Mouse (Mus musculus) hindbrain, embryonic 13.5 days (tissue): ENCODE measurements around the gene Prss35. TPM values are rescaled to one million over a fixed set of nuclear protein-coding genes. Genes with fewer than 3 reads are reported as not detected.

Source experiments
- ATAC-seq: fragments of 200-750 bp; cut with Nextera tagmentation; 2 replicates; pipeline ENCODE4 v1.8.0; 2017; ENCODE audit warnings: moderate TSS enrichment; ENCODE audit not compliant: low FRiP score
- H3K27ac ChIP-seq: fragments of 300-500 bp; sonication (generic); 2 replicates; pipeline ENCODE4 v1.5.1; 2015; ENCODE audit warnings: inconsistent platforms, mild to moderate bottlenecking, moderate library complexity
- H3K27me3 ChIP-seq: fragments of 300-500 bp; sonication (generic); 2 replicates; pipeline ENCODE4 v1.6.1; 2015; ENCODE audit warnings: mild to moderate bottlenecking, inconsistent platforms
- H3K36me3 ChIP-seq: fragments of 300-500 bp; sonication (generic); 2 replicates; pipeline ENCODE4 v1.6.1; 2015; ENCODE audit warnings: mild to moderate bottlenecking, inconsistent platforms
- H3K4me1 ChIP-seq: fragments of 300-500 bp; sonication (generic); replicated peaks from 2 replicates; pipeline ENCODE4 v1.6.1; 2015; ENCODE audit warnings: inconsistent platforms
- H3K4me2 ChIP-seq: fragments of 300-500 bp; sonication (generic); 2 replicates; pipeline ENCODE4 v1.6.1; 2015; ENCODE audit warnings: inconsistent platforms, mild to moderate bottlenecking, moderate library complexity
- H3K4me3 ChIP-seq: fragments of 300-500 bp; sonication (generic); 2 replicates; pipeline ENCODE4 v1.5.1; 2015; ENCODE audit warnings: mild to moderate bottlenecking, inconsistent platforms
- H3K9ac ChIP-seq: fragments of 300-500 bp; sonication (generic); 2 replicates; pipeline ENCODE4 v1.6.1; 2015; ENCODE audit warnings: mild to moderate bottlenecking, inconsistent platforms
- H3K9me3 ChIP-seq: fragments of 300-500 bp; sonication (generic); 2 replicates; pipeline ENCODE4 v1.6.1; 2016; ENCODE audit warnings: inconsistent platforms
- WGBS: fragments of 180-500 bp; shearing (Covaris S2); methylation state at CpG from one replicate; pipeline ENCODE4 v1.1.7; 2015; 5-methylcytosine and 5-hydroxymethylcytosine counted together
- polyA plus RNA-seq: library from polyadenylated mRNA; unstranded; fragments of >200 nt; fragmentation: Nextera tagmentation; extraction: Ambion mirVana; gene quantifications from 2 replicates; pipeline ENCODE4 v1.2.1, GENCODE M21; 2015

Gene Prss35
- polyA plus RNA-seq, 1 experiment from 2014 or later, result 4.3 TPM

DNA sequence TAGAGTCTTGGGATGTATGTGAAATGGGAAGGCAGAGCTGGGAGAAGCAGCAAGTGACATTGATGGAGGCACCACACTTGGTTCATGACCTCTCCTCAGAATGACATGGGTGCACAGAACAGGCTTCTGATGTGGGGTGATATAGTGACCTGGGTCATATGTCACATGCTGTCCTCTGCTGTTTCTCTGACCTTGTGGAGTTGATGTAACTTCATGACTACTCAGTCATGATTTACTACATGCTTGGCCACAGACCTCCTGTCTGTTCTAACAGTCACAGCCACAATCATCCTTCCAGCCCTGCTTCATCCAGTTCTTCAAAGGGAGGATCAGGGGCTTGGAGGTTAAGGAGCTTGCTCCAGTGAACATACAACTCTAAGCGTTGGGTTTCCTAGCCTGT, 5.4 kb upstream of the Prss35 start:
- no peak overlapping the region for H3K4me2 ChIP-seq
- no peak overlapping the region for H3K9ac ChIP-seq
- ATAC-seq, result no peak
- no peaks in the 10 kb centered on the region for H3K36me3 ChIP-seq
- no peak overlapping the region for H3K4me3 ChIP-seq
- H3K27ac ChIP-seq, result no peak overlapping the region
- H3K27me3 ChIP-seq, result no peaks in the 10 kb centered on the region
- 89% methylated on average over 1 of the region's 1 CpGs for WGBS
- no peaks in the 10 kb centered on the region for H3K9me3 ChIP-seq
- peaks cover 3% of the 10 kb centered on the region for H3K4me1 ChIP-seq

DNA sequence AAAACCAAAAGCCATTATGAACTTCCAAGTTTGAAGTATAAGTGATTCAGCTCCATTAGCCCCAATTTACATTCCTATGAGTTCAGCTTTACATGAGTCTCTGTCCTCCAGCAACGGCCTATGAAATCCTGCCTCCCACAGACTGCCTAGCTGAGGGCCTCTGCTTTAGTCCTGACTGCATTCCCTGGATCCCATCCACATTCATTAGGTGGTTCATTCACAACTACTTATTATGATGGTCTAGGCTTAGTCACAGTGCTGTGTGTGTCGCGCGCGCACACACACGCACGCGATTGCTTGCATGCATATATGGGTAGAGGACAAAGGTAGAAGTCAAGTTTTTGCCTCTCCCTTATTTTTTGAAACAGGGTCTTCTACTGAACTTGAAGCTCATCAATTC, 4.6 kb upstream of the Prss35 start:
- no peak overlapping the region for H3K4me2 ChIP-seq
- no peak overlapping the region for H3K27ac ChIP-seq
- H3K36me3 ChIP-seq, result no peaks in the 10 kb centered on the region
- no peak overlapping the region for H3K4me3 ChIP-seq
- ATAC-seq, result no peak
- H3K9me3 ChIP-seq, result no peaks in the 10 kb centered on the region
- no peaks in the 10 kb centered on the region for H3K27me3 ChIP-seq
- WGBS, result 93% methylated on average over 8 of the region's 8 CpGs
- H3K9ac ChIP-seq, result no peak overlapping the region
- H3K4me1 ChIP-seq, result peaks cover 9% of the 10 kb centered on the region

DNA sequence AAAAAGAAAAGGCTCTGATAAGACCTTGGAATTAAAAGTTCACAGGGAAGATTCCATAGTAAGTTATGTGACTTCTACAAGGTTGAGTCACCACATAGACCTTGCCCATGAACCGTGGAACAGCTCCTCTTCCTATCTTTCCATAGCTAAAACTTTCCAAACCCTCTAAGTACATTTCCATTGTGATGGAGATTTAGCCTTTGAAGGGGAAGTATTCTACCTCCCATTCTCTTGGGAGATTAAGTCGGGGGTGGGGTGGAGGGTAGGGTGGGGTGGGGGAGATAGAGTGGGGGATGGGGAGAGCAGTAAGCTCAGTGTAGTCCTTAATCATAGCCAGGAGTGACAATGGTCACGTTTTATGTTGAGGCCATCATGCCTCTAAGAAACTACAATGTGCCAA, 3.5 kb upstream of the Prss35 start:
- Histone ChIP-seq H3K9ac (no peak overlapping the region), H3K9me3 (no peaks in the 10 kb centered on the region), H3K4me3 (no peak overlapping the region), H3K27ac (no peak overlapping the region), H3K36me3 (no peaks in the 10 kb centered on the region), H3K4me2 (no peak overlapping the region), H3K4me1 (peaks cover 9% of the 10 kb centered on the region), H3K27me3 (peaks cover 5% of the 10 kb centered on the region; the same call in 1 of the 2 replicates)
- 29% methylated on average over 3 of the region's 3 CpGs for WGBS
- no peak for ATAC-seq

DNA sequence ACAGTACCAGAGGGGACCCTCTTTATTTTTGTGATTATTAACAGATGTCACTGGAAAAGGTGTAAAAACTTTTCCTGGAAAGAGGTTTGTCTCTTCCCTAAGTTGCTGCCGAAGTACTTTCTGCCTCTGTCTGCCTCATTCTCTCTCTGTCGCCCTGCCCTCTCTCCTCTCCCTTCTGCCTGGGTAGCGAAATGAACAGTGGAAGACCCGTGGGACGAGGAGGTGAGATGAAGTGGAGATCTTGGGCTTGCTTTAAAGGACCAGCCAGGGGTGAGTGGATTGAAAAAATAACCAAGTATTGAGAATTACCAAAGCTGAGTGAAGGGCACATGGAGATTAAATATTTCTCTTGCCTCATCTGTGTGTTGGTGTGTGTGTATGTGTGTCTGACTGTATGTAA, 592 bp downstream of the Prss35 start:
- Histone ChIP-seq H3K9ac (peak overlapping the region; percentile 70; the same call in 1 of the 2 replicates), H3K27ac (no peak overlapping the region), H3K9me3 (no peaks in the 10 kb centered on the region), H3K4me1 (peaks cover 9% of the 10 kb centered on the region), H3K36me3 (no peaks in the 10 kb centered on the region), H3K27me3 (peaks cover 7% of the 10 kb centered on the region; the same call in 1 of the 2 replicates), H3K4me3 (peak overlapping the region; percentile 41), H3K4me2 (peak overlapping the region; percentile 74)
- no peak for ATAC-seq
- WGBS, result 33% methylated on average over 5 of the region's 5 CpGs

DNA sequence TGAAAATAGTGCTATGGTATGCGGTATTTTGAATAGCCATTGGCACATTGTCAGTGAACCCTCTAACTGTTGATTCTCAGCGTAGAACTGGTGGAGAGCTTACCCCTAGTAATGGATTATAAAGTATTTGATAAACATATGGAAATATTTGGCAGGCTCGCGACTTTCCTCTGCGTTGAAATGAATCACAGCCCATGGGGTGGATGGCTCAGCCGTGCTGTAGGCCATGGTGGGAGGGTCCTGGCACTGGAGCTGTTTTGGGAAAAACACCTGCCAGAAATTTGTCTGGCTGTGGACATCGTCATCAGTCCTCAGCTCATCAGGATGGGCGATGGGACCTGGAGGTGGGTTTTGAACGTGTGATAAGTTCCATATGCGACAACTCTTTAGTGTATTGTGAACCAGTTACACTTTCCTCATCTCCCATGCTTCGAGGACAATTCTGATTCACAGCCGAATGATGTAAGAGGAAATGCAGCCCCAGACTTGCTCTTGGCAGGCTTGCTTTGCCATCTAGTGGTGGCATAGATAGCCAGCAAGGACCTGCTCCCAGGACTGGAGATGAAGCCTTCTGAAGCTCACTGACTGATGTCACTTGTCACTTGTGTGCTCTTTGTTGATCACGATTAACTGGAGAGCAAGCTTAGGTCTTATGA, 2.6 kb downstream of the Prss35 start:
- WGBS, result 40% methylated on average over 13 of the region's 13 CpGs
- H3K27ac ChIP-seq, result no peak overlapping the region
- no peaks in the 10 kb centered on the region for H3K36me3 ChIP-seq
- no peaks in the 10 kb centered on the region for H3K9me3 ChIP-seq
- H3K4me2 ChIP-seq, result no peak overlapping the region
- peak; percentile 83 for ATAC-seq
- H3K27me3 ChIP-seq, result peaks cover 7% of the 10 kb centered on the region; the same call in 1 of the 2 replicates
- H3K9ac ChIP-seq, result no peak overlapping the region
- peaks cover 9% of the 10 kb centered on the region for H3K4me1 ChIP-seq
- H3K4me3 ChIP-seq, result no peak overlapping the region

DNA sequence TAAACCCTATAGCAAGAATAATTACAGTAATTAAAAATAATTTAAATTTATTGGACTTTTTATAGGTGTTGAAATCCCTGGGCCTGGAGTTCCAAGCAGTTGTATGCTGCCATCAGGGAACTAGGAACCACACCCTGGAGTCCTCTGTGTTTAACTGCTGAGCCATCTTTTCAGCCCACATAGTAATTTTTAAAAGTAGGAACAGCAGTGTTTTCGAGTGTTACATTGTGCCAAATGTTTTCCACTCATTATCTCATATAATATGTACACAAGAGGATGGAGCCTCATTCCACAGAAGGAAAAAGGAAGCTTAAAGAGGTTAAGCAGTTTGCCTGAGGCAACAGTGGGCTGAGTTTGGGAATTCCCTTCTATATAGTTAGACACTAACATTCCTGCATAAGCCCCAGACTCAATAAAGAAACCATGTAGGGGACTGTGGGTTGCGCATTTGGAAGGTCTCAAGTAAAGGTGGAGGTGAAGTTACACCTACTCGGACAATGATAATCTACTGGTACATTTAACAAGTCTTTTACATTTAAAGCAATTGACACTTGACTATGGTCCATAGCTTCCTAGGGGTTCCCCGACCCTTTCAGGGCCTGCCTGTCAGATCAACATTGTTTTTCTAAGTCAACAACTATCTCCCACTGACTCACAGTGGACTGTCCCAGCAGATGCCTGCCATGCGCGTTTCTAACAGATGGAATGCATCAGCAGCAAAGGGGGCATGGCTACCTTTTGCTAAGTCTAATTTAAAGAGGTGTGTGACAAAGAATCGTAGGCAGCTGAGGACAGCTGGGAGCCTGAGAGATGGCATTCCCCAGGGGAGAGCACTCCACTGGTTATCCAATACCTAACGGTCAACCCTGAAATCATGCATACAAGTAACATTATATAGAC, 19.3 kb downstream of the Prss35 start:
- 59% methylated on average over 8 of the region's 8 CpGs for WGBS
- Histone ChIP-seq H3K4me3 (no peak overlapping the region), H3K4me1 (no peaks in the 10 kb centered on the region), H3K9me3 (no peaks in the 10 kb centered on the region), H3K4me2 (no peak overlapping the region), H3K36me3 (peaks cover 9% of the 10 kb centered on the region), H3K9ac (no peak overlapping the region), H3K27me3 (no peaks in the 10 kb centered on the region), H3K27ac (no peak overlapping the region)
- no peak for ATAC-seq

DNA sequence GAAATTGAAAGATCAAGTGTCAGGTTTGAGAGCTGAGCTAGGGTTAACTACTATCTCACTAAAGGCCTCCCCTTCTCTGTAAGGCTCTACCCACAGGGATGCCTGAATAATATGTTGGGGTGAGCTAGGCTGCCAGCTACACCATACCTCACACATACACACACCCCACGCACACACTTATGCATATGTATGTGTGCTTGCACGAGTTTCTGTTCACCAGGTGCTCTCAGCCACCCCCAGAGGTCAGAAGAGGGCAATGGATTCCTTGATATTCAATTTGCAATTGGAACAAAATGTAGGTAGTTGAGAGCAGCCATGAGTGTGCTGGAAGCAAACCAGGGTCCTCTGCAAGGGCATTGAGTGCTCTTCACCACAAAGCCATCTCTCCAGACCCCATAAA, 20.6 kb downstream of the Prss35 start:
- 48% methylated on average over 2 of the region's 2 CpGs for whole genome bisulfite sequencing
- Histone ChIP-seq H3K4me1 (no peaks in the 10 kb centered on the region), H3K36me3 (peaks cover 15% of the 10 kb centered on the region), H3K4me2 (no peak overlapping the region), H3K9ac (no peak overlapping the region), H3K27me3 (no peaks in the 10 kb centered on the region), H3K9me3 (no peaks in the 10 kb centered on the region), H3K27ac (no peak overlapping the region), H3K4me3 (no peak overlapping the region)
- ATAC-seq, result no peak

DNA sequence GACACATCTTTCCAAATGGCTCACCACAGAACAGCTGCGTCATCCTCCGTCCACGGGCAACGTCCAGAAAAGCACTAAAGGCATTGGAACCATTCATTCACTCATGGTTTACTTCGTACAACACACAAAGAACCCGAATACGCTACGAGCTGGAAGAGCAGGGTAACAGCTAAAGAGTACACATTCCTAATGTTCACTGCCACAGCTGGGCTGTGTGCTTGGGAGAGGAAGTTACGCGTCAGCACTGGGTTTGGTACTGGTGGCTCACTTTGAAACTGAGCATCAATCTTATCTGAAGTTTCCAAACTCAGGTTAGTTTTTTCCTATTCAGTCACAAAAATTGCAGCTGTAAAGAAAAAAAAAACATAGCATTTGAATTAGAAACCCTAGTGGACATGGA, 23.5 kb downstream of the Prss35 start:
- Histone ChIP-seq H3K4me3 (no peak overlapping the region), H3K27me3 (no peaks in the 10 kb centered on the region), H3K27ac (no peak overlapping the region), H3K9ac (no peak overlapping the region), H3K4me1 (no peaks in the 10 kb centered on the region), H3K36me3 (peaks cover 35% of the 10 kb centered on the region), H3K4me2 (no peak overlapping the region), H3K9me3 (no peaks in the 10 kb centered on the region)
- WGBS, result 82% methylated on average over 10 of the region's 10 CpGs
- no peak for ATAC-seq

DNA sequence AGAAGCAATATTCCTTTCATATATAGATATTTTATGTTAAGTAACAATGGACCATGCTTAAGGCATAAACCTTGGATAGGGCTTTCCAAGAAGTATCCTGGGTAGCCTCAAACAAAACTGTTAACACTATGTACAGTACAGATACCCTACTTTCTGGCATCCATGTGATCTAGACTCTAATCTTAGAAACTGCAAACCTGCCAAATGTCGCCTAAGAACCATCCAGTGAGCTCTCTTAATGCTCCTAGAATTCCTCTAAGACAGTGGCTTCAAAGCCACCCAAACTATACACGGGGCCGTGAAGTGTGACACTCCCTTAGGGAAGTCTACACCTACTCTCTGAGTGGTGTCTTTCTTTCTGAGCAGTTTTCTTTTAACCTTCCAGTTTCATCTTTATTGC, 29.4 kb downstream of the Prss35 start:
- ATAC-seq, result no peak
- H3K4me2 ChIP-seq, result no peak overlapping the region
- no peak overlapping the region for H3K27ac ChIP-seq
- no peaks in the 10 kb centered on the region for H3K27me3 ChIP-seq
- no peak overlapping the region for H3K4me3 ChIP-seq
- WGBS, result 93% methylated on average over 3 of the region's 3 CpGs
- H3K9ac ChIP-seq, result no peak overlapping the region
- H3K36me3 ChIP-seq, result peaks cover 67% of the 10 kb centered on the region
- no peaks in the 10 kb centered on the region for H3K9me3 ChIP-seq
- H3K4me1 ChIP-seq, result no peaks in the 10 kb centered on the region

DNA sequence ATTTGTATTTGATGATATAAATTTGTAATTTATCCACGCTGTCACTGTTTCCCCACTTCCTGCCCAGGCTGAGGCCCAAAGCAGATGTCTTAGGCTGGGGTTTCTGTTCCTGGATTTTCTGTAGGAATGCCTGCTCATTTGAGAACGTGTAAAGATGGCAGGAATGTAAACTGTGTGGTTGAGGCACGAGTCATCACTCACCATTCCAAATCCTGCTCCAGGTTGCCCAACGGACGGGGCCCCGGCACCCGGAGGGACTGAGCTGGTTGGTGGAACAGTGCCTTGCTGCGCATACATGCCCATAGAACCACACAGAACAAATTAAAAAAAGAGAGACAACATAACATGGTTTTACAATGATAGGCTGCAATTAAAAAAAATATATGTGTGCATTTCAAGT, 30.5 kb downstream of the Prss35 start:
- Histone ChIP-seq H3K27me3 (no peaks in the 10 kb centered on the region), H3K9me3 (no peaks in the 10 kb centered on the region), H3K9ac (no peak overlapping the region), H3K27ac (no peak overlapping the region), H3K4me3 (no peak overlapping the region), H3K4me1 (no peaks in the 10 kb centered on the region), H3K4me2 (no peak overlapping the region), H3K36me3 (peaks cover 68% of the 10 kb centered on the region)
- no peak for ATAC-seq
- 90% methylated on average over 8 of the region's 8 CpGs for WGBS

DNA sequence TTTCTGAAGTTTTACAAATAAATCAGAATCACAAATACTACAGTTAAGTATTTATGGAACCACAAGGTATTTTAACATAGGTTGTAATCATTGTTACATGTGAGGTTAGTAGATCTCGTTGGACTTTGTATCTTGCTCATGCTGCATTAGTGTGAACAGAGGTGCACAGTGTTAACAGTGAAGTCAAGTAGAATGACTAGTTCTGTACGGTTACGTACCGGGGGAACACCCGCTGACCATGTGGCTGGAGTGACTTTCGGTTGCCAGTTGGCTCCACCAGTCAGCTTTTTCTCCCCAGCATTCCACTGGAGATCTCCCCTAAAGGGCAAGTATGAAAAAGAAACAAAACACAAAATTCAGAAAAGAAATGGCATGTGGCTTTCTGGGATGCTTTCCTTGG, 31.9 kb downstream of the Prss35 start:
- Histone ChIP-seq H3K9me3 (no peaks in the 10 kb centered on the region), H3K27me3 (no peaks in the 10 kb centered on the region), H3K36me3 (peaks cover 69% of the 10 kb centered on the region), H3K27ac (no peak overlapping the region), H3K4me2 (no peak overlapping the region), H3K4me1 (no peaks in the 10 kb centered on the region), H3K9ac (no peak overlapping the region), H3K4me3 (no peak overlapping the region)
- no peak for ATAC-seq
- WGBS, result 96% methylated on average over 6 of the region's 6 CpGs

DNA sequence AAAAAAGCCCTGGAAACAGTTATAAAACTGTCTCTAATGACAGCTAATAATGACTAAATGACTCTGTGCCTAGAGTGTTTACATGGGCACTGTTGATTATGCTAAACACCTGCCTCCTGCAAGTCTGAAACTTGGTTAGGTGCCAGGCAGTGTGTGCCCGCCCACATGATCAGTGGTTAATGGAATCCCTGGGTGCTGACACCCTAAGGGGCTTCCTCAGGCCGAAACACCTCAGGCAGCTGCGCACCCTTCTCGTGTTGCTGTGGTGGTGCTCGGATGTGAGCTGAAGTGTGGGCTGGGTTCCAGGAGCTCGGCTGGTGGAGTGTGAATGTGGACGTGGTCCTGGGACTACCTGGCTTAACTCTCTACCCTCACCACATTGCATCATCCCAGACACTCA, 33.9 kb downstream of the Prss35 start:
- WGBS, result 67% methylated on average over 7 of the region's 7 CpGs
- Histone ChIP-seq H3K9ac (no peak overlapping the region), H3K4me2 (no peak overlapping the region), H3K4me1 (no peaks in the 10 kb centered on the region), H3K36me3 (peaks cover 61% of the 10 kb centered on the region), H3K4me3 (no peak overlapping the region), H3K9me3 (no peaks in the 10 kb centered on the region), H3K27me3 (no peaks in the 10 kb centered on the region), H3K27ac (no peak overlapping the region)
- ATAC-seq, result no peak

DNA sequence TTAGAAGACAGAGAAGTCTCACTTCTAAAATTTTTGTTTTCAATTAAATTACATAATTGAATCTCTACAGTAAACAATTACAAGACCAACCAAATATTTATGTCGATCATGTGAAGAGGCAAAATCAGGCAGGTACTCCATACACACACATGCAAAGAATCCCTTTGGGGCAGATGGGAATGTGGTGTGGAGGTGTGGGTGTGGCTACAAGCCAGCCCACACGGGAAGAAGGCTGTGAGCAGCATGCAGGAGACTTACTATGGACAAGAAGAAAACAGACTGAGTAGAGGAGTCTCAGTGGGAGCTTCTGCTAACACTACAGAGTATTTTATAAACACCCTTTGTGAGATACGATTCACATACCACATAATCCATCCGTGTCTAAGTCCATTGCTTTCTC, 34.8 kb downstream of the Prss35 start:
- ATAC-seq, result no peak

More for the DNA sequence above, 34.8 kb downstream of the Prss35 start:
- H3K4me1 ChIP-seq, result no peaks in the 10 kb centered on the region
- H3K4me2 ChIP-seq, result no peak overlapping the region
- H3K4me3 ChIP-seq, result no peak overlapping the region
- H3K9ac ChIP-seq, result no peak overlapping the region
- H3K27me3 ChIP-seq, result no peaks in the 10 kb centered on the region
- H3K9me3 ChIP-seq, result no peaks in the 10 kb centered on the region
- H3K27ac ChIP-seq, result no peak overlapping the region
- H3K36me3 ChIP-seq, result peaks cover 61% of the 10 kb centered on the region
- WGBS, result 78% methylated on average over 4 of the region's 4 CpGs
